Mouse (Mus musculus): ENCODE measurements around the gene Gmeb2.

- no peak for TF ChIP-seq CTCF (conservative IDR thresholded peaks at IDR 0.05; ENCODE audit: insufficient read depth, insufficient read length, low read depth, low read length)
- TF ChIP-seq POLR2A (IDR thresholded peaks at IDR 0.05; ENCODE audit: low read depth, low read length) = no peak
Observed at GRCm38 (mm10) chr2:181273829-181274228, 14.0 kb downstream of the Gmeb2 start.

Data from kidney, adult 2 months (tissue).